Mouse (Mus musculus) adrenal gland, adult (tissue): Measurements from ENCODE around the gene Etfb.

Experiments
- DNase-seq, 2 experiments: peaks; one replicate each; pipeline ENCODE4 v3.0.0; 2022 to 2023; ENCODE audit warnings: low spot score in 1 of 2; ENCODE audit not compliant: inconsistent age in 2 of 2

The Etfb gene

DNA sequence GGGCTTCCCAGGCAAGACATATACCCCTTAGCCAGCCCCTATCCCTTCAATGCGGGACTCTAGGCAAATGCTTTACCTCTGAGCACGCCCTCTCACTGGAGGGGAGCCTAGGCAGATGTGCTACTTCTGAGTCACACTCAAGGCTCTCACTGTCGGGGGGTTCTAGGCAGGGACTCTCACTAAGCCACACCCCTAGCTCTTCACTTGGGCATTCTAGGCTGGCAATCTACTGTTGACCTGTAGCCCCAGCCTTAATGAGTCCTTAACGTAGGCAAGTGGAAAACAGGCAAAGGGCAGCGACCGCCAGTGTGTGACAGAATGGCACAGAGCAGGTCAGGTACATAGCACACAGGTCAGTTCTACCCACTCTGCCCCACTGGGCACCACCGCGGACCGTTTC, 47.0 kb downstream of the Etfb start:
- DNase-seq = no peak

DNA sequence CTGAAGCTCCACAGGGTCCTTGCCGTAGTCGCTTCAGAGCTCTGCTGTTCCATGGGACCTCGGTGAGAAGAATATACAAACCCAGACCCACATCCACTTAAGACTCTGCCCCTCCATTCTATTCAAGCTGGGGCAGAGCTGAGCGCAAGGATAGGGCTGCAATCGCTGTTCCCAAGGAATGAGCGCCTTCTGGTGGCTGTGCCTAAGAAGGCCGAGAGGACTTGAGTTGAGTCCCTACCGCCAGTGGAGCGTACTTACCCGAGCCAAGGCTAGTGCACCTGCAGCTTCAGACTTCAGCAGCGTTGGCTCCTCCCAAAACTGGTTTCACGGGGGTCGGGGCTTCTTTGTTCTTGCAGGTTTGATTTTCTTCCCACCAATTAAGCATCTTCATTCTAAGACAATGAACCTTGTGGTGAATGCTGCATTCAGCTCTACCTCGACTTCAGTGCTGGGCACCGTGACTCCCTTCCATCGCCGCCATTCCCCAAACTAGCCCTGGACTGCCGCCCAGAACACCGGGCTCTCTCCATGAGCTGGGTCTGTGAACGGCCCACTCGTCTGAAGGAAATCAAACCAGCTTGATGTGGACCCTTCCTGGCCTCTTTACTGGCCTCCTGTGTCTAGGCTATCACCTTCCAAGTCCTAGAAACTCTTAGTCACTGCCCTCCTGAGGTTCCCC, 51.6 kb downstream of the Etfb start:
- peak; percentile 53 to 77 for DNase-seq
